Mouse (Mus musculus): ENCODE measurements around the gene Sgo2b.

- no peak for TF ChIP-seq POLR2A (IDR thresholded peaks at IDR 0.05; ENCODE audit: borderline replicate concordance, extremely low read depth, low read depth, low read length)
- TF ChIP-seq CTCF (IDR thresholded peaks at IDR 0.05; ENCODE audit: insufficient read depth, low read length) = no peak
These were observed 9.2 kb upstream of the Sgo2b start for GRCm38 (mm10) chr8:63961032-63961785.
